Mouse (Mus musculus) ES-E14 (cell line): Measurements from ENCODE around the gene Fbxo31. TPM values are rescaled to one million over a fixed set of nuclear protein-coding genes. Genes with fewer than 3 reads are reported as not detected.
A peak's percentile ranks its signal among the peaks of the same experiment; 100 is the strongest.

ENCODE experiments used
- DNase-seq: peaks from one replicate; pipeline ENCODE4 v3.0.0-alpha.2; 2013; ENCODE audit warnings: low read depth, low spot score
- H3K27ac ChIP-seq: 2 replicates; pipeline ENCODE4 v1.5.1; 2012; ENCODE audit warnings: low read depth, mild to moderate bottlenecking, low read length, moderate library complexity, mixed read lengths; ENCODE audit not compliant: poor library complexity, insufficient read depth, severe bottlenecking
- H3K36me3 ChIP-seq: 2 replicates; pipeline ENCODE4 v1.6.1; 2012; ENCODE audit warnings: mild to moderate bottlenecking, low read length, moderate library complexity, mixed read lengths; ENCODE audit not compliant: control insufficient read depth, poor library complexity, insufficient read depth, severe bottlenecking
- H3K4me1 ChIP-seq, 2 experiments: fragments of 150-350 bp in 1 of 2; sonication (generic) in 1 of 2; 2 replicates each; pipeline ENCODE4 v1.6.1; 2012; ENCODE audit warnings: low read length in 2 of 2, mild to moderate bottlenecking in 1 of 2, mixed read lengths in 1 of 2; ENCODE audit not compliant: control insufficient read depth in 2 of 2, insufficient read depth in 2 of 2, poor library complexity in 1 of 2
- H3K4me3 ChIP-seq, 2 experiments: fragments of 150-350 bp in 1 of 2; sonication (generic) in 1 of 2; 2 replicates each; pipeline ENCODE4 v1.5.1; 2012; ENCODE audit warnings: low read length in 2 of 2, low read depth in 1 of 2, mild to moderate bottlenecking in 1 of 2, mixed read lengths in 1 of 2; ENCODE audit not compliant: insufficient read depth in 1 of 2, poor library complexity in 1 of 2, severe bottlenecking in 1 of 2
- H3K9ac ChIP-seq: 2 replicates; pipeline ENCODE4 v1.6.1; 2012; ENCODE audit warnings: low read depth, mild to moderate bottlenecking, low read length, mixed read lengths; ENCODE audit not compliant: poor library complexity, insufficient read depth, severe bottlenecking
- H3K9me3 ChIP-seq: fragments of 150-350 bp; sonication (generic); 2 replicates; pipeline ENCODE4 v1.6.1; 2012; ENCODE audit warnings: low read depth, mild to moderate bottlenecking, low read length; ENCODE audit not compliant: control insufficient read depth, insufficient read depth
- CHD2 ChIP-seq: IDR thresholded peaks from 2 replicates; pipeline ENCODE4 v1.6.1; 2014; ENCODE audit warnings: mild to moderate bottlenecking, low read depth, low read length, inconsistent platforms
- HCFC1 ChIP-seq: IDR thresholded peaks from 2 replicates; pipeline ENCODE4 v1.6.1; 2012; ENCODE audit warnings: low read length, inconsistent platforms, borderline replicate concordance; ENCODE audit not compliant: insufficient read depth
- MAFK ChIP-seq: IDR thresholded peaks from 2 replicates; pipeline ENCODE4 v1.6.1; 2014; ENCODE audit warnings: mild to moderate bottlenecking, low read depth, low read length, inconsistent platforms; ENCODE audit not compliant: insufficient read depth
- ZC3H11A ChIP-seq: IDR thresholded peaks from 2 replicates; pipeline ENCODE4 v1.6.1; 2012; ENCODE audit warnings: low read depth, mild to moderate bottlenecking, inconsistent platforms, low read length, borderline replicate concordance
- ZNF384 ChIP-seq: IDR thresholded peaks from 2 replicates; pipeline ENCODE4 v1.6.1; 2012; ENCODE audit warnings: low read depth, low read length, inconsistent platforms
- in situ Hi-C, 2 experiments: fragments of 600-800 bp; cut with MboI; formaldehyde crosslinking; loops; one replicate each; pipeline ENCODE4 v1.15.1; 2025; ENCODE audit warnings: low sequenced_read_pairs in 2 of 2, inconsistent platforms in 1 of 2; ENCODE audit not compliant: unreplicated experiment in 2 of 2
- total RNA-seq: library from RNA; depleted of rRNA; stranded (reverse); fragments of 300-350 nt; gene quantifications from 2 replicates; pipeline ENCODE4 v1.2.3, GENCODE M21; 2012

Gene Fbxo31
- total RNA-seq, 1 experiment, result 15.5 TPM

GRCm38 (mm10) chr8:121585159-121585825, 6.7 kb upstream of the Fbxo31 start:
- in situ Hi-C loops, result no loop called here
- peak overlapping the region; percentile 81 for H3K9ac ChIP-seq
- DNase-seq, result peak; percentile 94
- H3K9me3 ChIP-seq, result no peaks in the 10 kb centered on the region
- H3K4me3 ChIP-seq, result peak overlapping the region; percentile 71 to 92
- peak overlapping the region; percentile 67 for H3K27ac ChIP-seq
- H3K4me1 ChIP-seq, result peaks cover 2 to 16% of the 10 kb centered on the region in 2 experiments; a peak in 2 of 4 replicates
- peak; percentile 95 for TF ChIP-seq CHD2
- TF ChIP-seq HCFC1, result peak; percentile 97
- TF ChIP-seq ZC3H11A, result no peak
- no peaks in the 10 kb centered on the region for H3K36me3 ChIP-seq

- peak overlapping the region; percentile 71 to 92 for H3K4me3 ChIP-seq
- no peak overlapping the region for H3K27ac ChIP-seq
- DNase-seq, result no peak
- no peaks in the 10 kb centered on the region for H3K36me3 ChIP-seq
- TF ChIP-seq ZC3H11A (no peak), CHD2 (no peak), ZNF384 (no peak), HCFC1 (no peak), MAFK (no peak)
- in situ Hi-C loops, result no loop called here
- H3K4me1 ChIP-seq, result peaks cover 2 to 19% of the 10 kb centered on the region in 2 experiments; a peak in 2 of 4 replicates
- no peaks in the 10 kb centered on the region for H3K9me3 ChIP-seq
- peak overlapping the region; percentile 81 for H3K9ac ChIP-seq
Measured at GRCm38 (mm10) chr8:121584730-121585129, 6.1 kb upstream of the Fbxo31 start.

DNA sequence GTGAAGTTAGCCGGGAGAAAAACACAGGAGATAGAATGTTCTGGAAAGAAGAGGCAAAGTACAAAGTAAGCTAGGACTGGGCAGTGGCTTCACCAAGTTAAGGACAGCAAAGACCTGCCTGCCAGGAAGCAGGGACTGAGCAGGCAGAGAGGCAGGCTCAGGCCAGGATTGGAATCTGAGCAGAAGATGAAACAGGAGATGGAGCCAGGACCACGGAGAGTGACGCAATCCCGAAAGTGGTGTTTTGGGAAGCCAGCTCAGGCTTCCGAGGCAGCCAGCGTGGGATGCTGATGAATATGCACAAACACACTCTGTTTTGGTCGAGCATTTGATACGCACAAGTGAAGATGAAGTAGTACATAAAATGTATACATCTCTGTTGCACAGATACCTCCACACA, 5.0 kb upstream of the Fbxo31 start:
- TF ChIP-seq ZC3H11A, result no peak
- no peak for TF ChIP-seq MAFK
- TF ChIP-seq CHD2, result no peak
- no peak for TF ChIP-seq ZNF384
- no peak for TF ChIP-seq HCFC1
- DNase-seq, result no peak
- in situ Hi-C loops, result no loop called here

GRCm38 (mm10) chr8:121580465-121580864, 1.9 kb upstream of the Fbxo31 start:
- no peak for TF ChIP-seq ZNF384
- no peak for TF ChIP-seq HCFC1
- TF ChIP-seq ZC3H11A, result no peak
- TF ChIP-seq CHD2, result no peak
- no peak for TF ChIP-seq MAFK
- Histone ChIP-seq H3K27ac (no peak overlapping the region), H3K9me3 (no peaks in the 10 kb centered on the region), H3K9ac (no peak overlapping the region), H3K4me1 (peaks cover 2 to 28% of the 10 kb centered on the region in 2 experiments; a peak in 3 of 4 replicates), H3K4me3 (no peak overlapping the region), H3K36me3 (no peaks in the 10 kb centered on the region)
- in situ Hi-C loops, result no loop called here
- no peak for DNase-seq

More for the DNA sequence above, 5.0 kb upstream of the Fbxo31 start:
- no peaks in the 10 kb centered on the region for H3K36me3 ChIP-seq
- peaks cover 2 to 13% of the 10 kb centered on the region in 2 experiments; a peak in 2 of 4 replicates for H3K4me1 ChIP-seq
- H3K4me3 ChIP-seq, result no peak overlapping the region; a peak in 1 of 4 replicates
- H3K27ac ChIP-seq, result no peak overlapping the region
- no peaks in the 10 kb centered on the region for H3K9me3 ChIP-seq
- H3K9ac ChIP-seq, result no peak overlapping the region
